Mouse (Mus musculus): ENCODE measurements around the gene Ksr2.

Ksr2 gene

GRCm38 (mm10) chr5:117626907-117627306 is 213.1 kb downstream of the Ksr2 start:
- DNase-seq = no peak

GRCm38 (mm10) chr5:117628351-117628750 is 214.6 kb downstream of the Ksr2 start:
- DNase-seq = peak; percentile 65

- DNase-seq = no peak
These were observed 215.8 kb downstream of the Ksr2 start for GRCm38 (mm10) chr5:117629570-117629969.

GRCm38 (mm10) chr5:117635211-117635610 is 221.4 kb downstream of the Ksr2 start:
- no peak for DNase-seq

GRCm38 (mm10) chr5:117635838-117636237 is 222.0 kb downstream of the Ksr2 start:
- DNase-seq = no peak

GRCm38 (mm10) chr5:117641585-117641984 is 227.8 kb downstream of the Ksr2 start:
- DNase-seq = no peak

GRCm38 (mm10) chr5:117651238-117651886 is 237.6 kb downstream of the Ksr2 start:
- DNase-seq = no peak

- no peak for DNase-seq
These were observed 244.8 kb downstream of the Ksr2 start for GRCm38 (mm10) chr5:117658641-117659040.

GRCm38 (mm10) chr5:117659596-117659995 is 245.8 kb downstream of the Ksr2 start:
- DNase-seq = no peak

GRCm38 (mm10) chr5:117665181-117665580 is 251.4 kb downstream of the Ksr2 start:
- no peak for DNase-seq

GRCm38 (mm10) chr5:117667314-117667713 is 253.5 kb downstream of the Ksr2 start:
- DNase-seq = no peak

- no peak for DNase-seq
These were observed 255.5 kb downstream of the Ksr2 start for GRCm38 (mm10) chr5:117669265-117669664.

GRCm38 (mm10) chr5:117669843-117670242 is 256.0 kb downstream of the Ksr2 start:
- no peak for DNase-seq

- no peak for DNase-seq
These were observed 257.6 kb downstream of the Ksr2 start for GRCm38 (mm10) chr5:117671362-117671761.

GRCm38 (mm10) chr5:117675840-117676239 is 262.0 kb downstream of the Ksr2 start:
- no peak for DNase-seq

- no peak for DNase-seq
These were observed 263.4 kb downstream of the Ksr2 start for GRCm38 (mm10) chr5:117677231-117677630.

- no peak for DNase-seq
These were observed 264.6 kb downstream of the Ksr2 start for GRCm38 (mm10) chr5:117678371-117678770.

- DNase-seq = no peak
These were observed 268.4 kb downstream of the Ksr2 start for GRCm38 (mm10) chr5:117682226-117682625.

- DNase-seq = no peak
These were observed 270.7 kb downstream of the Ksr2 start for GRCm38 (mm10) chr5:117684491-117684890.

GRCm38 (mm10) chr5:117687770-117688352 is 274.1 kb downstream of the Ksr2 start:
- no peak for DNase-seq

- no peak for DNase-seq
These were observed 274.9 kb downstream of the Ksr2 start for GRCm38 (mm10) chr5:117688738-117689137.

- no peak for DNase-seq
These were observed 276.0 kb downstream of the Ksr2 start for GRCm38 (mm10) chr5:117689840-117690239.

- no peak for DNase-seq
These were observed 277.5 kb downstream of the Ksr2 start for GRCm38 (mm10) chr5:117691271-117691670.

- DNase-seq = no peak
These were observed 279.8 kb downstream of the Ksr2 start for GRCm38 (mm10) chr5:117693557-117693956.

- DNase-seq = no peak
These were observed 280.8 kb downstream of the Ksr2 start for GRCm38 (mm10) chr5:117694632-117695031.

Data from thymus, postnatal 4 days (tissue).